Mouse (Mus musculus): ENCODE data around the gene Elmsan1.

Gene Elmsan1

GRCm38 (mm10) chr12:84220951-84221891 is 2.5 kb upstream of the Elmsan1 start:
- CTCF ChIA-PET = interaction anchor here in 3 of 4 experiments (0.7 to 1.1 kb wide), 3 partner anchors 14 to 360 kb away, joined by 3 to 5 read pairs (median 4); no protein-coding TSS in a partner anchor

GRCm38 (mm10) chr12:84220515-84220914 is 1.8 kb upstream of the Elmsan1 start:
- ChIA-PET POLR2A (interaction anchor here in 3 of 4 experiments (0.7 to 7.8 kb wide), 12 partner anchors 9 to 752 kb away, joined by 3 to 105 read pairs (median 6); no protein-coding TSS in a partner anchor), CTCF (interaction anchor here in 1 of 4 experiments (1.1 kb wide), 1 partner anchor 15 kb away, joined by 4 read pairs; no protein-coding TSS in a partner anchor)

More at GRCm38 (mm10) chr12:84220951-84221891, 2.5 kb upstream of the Elmsan1 start:
- POLR2A ChIA-PET = interaction anchor here in 3 of 4 experiments (0.6 to 7.8 kb wide), 19 partner anchors 9 to 753 kb away, joined by 3 to 105 read pairs (median 4); no protein-coding TSS in a partner anchor

GRCm38 (mm10) chr12:84219121-84219561 is 460 bp upstream of the Elmsan1 start:
- POLR2A ChIA-PET = interaction anchor here in 3 of 4 experiments (0.6 to 7.8 kb wide), 19 partner anchors 8 to 486 kb away, joined by 3 to 105 read pairs (median 7); no protein-coding TSS in a partner anchor
- CTCF ChIA-PET = interaction anchor here in 1 of 4 experiments (1.0 kb wide), 2 partner anchors 16 to 57 kb away, joined by 3 read pairs; no protein-coding TSS in a partner anchor

- POLR2A ChIA-PET = interaction anchor here (0.5 to 7.8 kb wide), 44 partner anchors 8 to 904 kb away, joined by 3 to 105 read pairs (median 5); partner anchors contain the start of gene Ptgr2 (in 1 of the 4)
Observed at GRCm38 (mm10) chr12:84217508-84218131, 1.1 kb downstream of the Elmsan1 start.

GRCm38 (mm10) chr12:84217111-84217507 is 1.6 kb downstream of the Elmsan1 start:
- ChIA-PET CTCF (interaction anchor here (0.6 to 1.6 kb wide), 6 partner anchors 14 to 1070 kb away, joined by 3 to 6 read pairs (median 4); no protein-coding TSS in a partner anchor), POLR2A (interaction anchor here (0.7 to 7.8 kb wide), 42 partner anchors 8 to 68 kb away, joined by 3 to 105 read pairs (median 5); partner anchors contain the start of gene Ptgr2 (in 1 of the 4))

More at GRCm38 (mm10) chr12:84217508-84218131, 1.1 kb downstream of the Elmsan1 start:
- CTCF ChIA-PET = interaction anchor here (0.6 to 1.6 kb wide), 7 partner anchors 14 to 56 kb away, joined by 3 to 6 read pairs (median 3); no protein-coding TSS in a partner anchor

- CTCF ChIA-PET = interaction anchor here in 1 of 4 experiments (0.6 to 0.7 kb wide), 2 partner anchors 48 to 90 kb away, joined by 7 to 17 read pairs; no protein-coding TSS in a partner anchor
- POLR2A ChIA-PET = interaction anchor here in 3 of 4 experiments (0.6 to 7.8 kb wide), 15 partner anchors 9 to 40 kb away, joined by 3 to 105 read pairs (median 6); no protein-coding TSS in a partner anchor
Observed at GRCm38 (mm10) chr12:84215758-84216440, 2.8 kb downstream of the Elmsan1 start.

- ChIA-PET CTCF (no interaction called here), POLR2A (interaction anchor here (0.5 to 7.8 kb wide), 13 partner anchors 7 to 1406 kb away, joined by 4 to 67 read pairs (median 6); no protein-coding TSS in a partner anchor)
Observed at GRCm38 (mm10) chr12:84214495-84215175, 4.0 kb downstream of the Elmsan1 start.

GRCm38 (mm10) chr12:84212297-84212696 is 6.4 kb downstream of the Elmsan1 start:
- ChIA-PET POLR2A (interaction anchor here in 3 of 4 experiments (0.9 to 7.3 kb wide), 14 partner anchors 9 to 40 kb away, joined by 3 to 73 read pairs (median 11); no protein-coding TSS in a partner anchor), CTCF (interaction anchor here in 1 of 4 experiments (1.5 kb wide), 1 partner anchor 36 kb away, joined by 3 read pairs; no protein-coding TSS in a partner anchor)

- CTCF ChIA-PET = interaction anchor here in 2 of 4 experiments (0.5 to 1.5 kb wide), 5 partner anchors 33 to 1544 kb away, joined by 3 to 8 read pairs (median 4); no protein-coding TSS in a partner anchor
- POLR2A ChIA-PET = interaction anchor here (0.6 to 7.3 kb wide), 22 partner anchors 8 to 49 kb away, joined by 3 to 73 read pairs (median 4); no protein-coding TSS in a partner anchor
Observed at GRCm38 (mm10) chr12:84211021-84211538, 7.6 kb downstream of the Elmsan1 start.

- POLR2A ChIA-PET = interaction anchor here in 3 of 4 experiments (0.7 to 7.3 kb wide), 16 partner anchors 9 to 48 kb away, joined by 3 to 73 read pairs (median 4); partner anchors contain the start of gene Elmsan1 (in 1 of the 3)
- CTCF ChIA-PET = interaction anchor here in 1 of 4 experiments (0.6 kb wide), 1 partner anchor 32 kb away, joined by 8 read pairs; no protein-coding TSS in a partner anchor
Observed at GRCm38 (mm10) chr12:84210288-84210687, 8.4 kb downstream of the Elmsan1 start.

GRCm38 (mm10) chr12:84209093-84209492 is 9.6 kb downstream of the Elmsan1 start:
- ChIA-PET POLR2A (interaction anchor here (0.5 to 7.3 kb wide), 15 partner anchors 8 to 1164 kb away, joined by 3 to 73 read pairs (median 4); partner anchors contain the start of gene Elmsan1 (in 1 of the 4)), CTCF (interaction anchor here in 1 of 4 experiments (0.6 kb wide), 1 partner anchor 147 kb away, joined by 4 read pairs; no protein-coding TSS in a partner anchor)

- ChIA-PET CTCF (interaction anchor here in 1 of 4 experiments (0.7 kb wide), 1 partner anchor 1104 kb away, joined by 3 read pairs; no protein-coding TSS in a partner anchor), POLR2A (interaction anchor here in 2 of 4 experiments (0.7 to 10.3 kb wide), 18 partner anchors 8 to 62 kb away, joined by 3 to 117 read pairs (median 4); partner anchors contain the start of gene Elmsan1 (in 2 of the 2))
Observed at GRCm38 (mm10) chr12:84207209-84207817, 11.4 kb downstream of the Elmsan1 start.

- CTCF ChIA-PET = interaction anchor here in 3 of 4 experiments (0.6 to 1.1 kb wide), 3 partner anchors 27 to 601 kb away, joined by 3 read pairs; no protein-coding TSS in a partner anchor
- POLR2A ChIA-PET = interaction anchor here in 2 of 4 experiments (0.9 to 10.3 kb wide), 16 partner anchors 7 to 61 kb away, joined by 3 to 117 read pairs (median 4); partner anchors contain the start of gene Elmsan1 (in 2 of the 2)
Observed at GRCm38 (mm10) chr12:84206525-84206924, 12.2 kb downstream of the Elmsan1 start.

GRCm38 (mm10) chr12:84205659-84206185 is 13.0 kb downstream of the Elmsan1 start:
- CTCF ChIA-PET = interaction anchor here in 2 of 4 experiments (0.6 to 1.1 kb wide), 3 partner anchors 27 to 600 kb away, joined by 3 read pairs; no protein-coding TSS in a partner anchor
- POLR2A ChIA-PET = interaction anchor here in 2 of 4 experiments (0.6 to 10.3 kb wide), 11 partner anchors 6 to 42 kb away, joined by 3 to 117 read pairs (median 14); partner anchors contain the start of gene Elmsan1 (in 2 of the 2)

GRCm38 (mm10) chr12:84204662-84205061 is 14.0 kb downstream of the Elmsan1 start:
- ChIA-PET POLR2A (interaction anchor here in 3 of 4 experiments (1.7 to 10.3 kb wide), 16 partner anchors 9 to 568 kb away, joined by 4 to 138 read pairs (median 22); partner anchors contain the start of genes Elmsan1 (in 2 of the 3), Isca2 (in 1 of the 3) and Npc2 (in 1 of the 3)), CTCF (interaction anchor here in 2 of 4 experiments (1.1 to 1.4 kb wide), 4 partner anchors 16 to 385 kb away, joined by 3 to 4 read pairs (median 3); no protein-coding TSS in a partner anchor)
